Mouse (Mus musculus): ENCODE measurements around the gene Agap1. TPM values are rescaled to one million over a fixed set of nuclear protein-coding genes. Genes with fewer than 3 reads are reported as not detected.

Gene Agap1
- total RNA-seq, 2 experiments from 2014 or later: 49.2 to 71.7 TPM

GRCm38 (mm10) chr1:89849151-89849860 is 394.7 kb downstream of the Agap1 start:
- DNase-seq: no peak

DNA sequence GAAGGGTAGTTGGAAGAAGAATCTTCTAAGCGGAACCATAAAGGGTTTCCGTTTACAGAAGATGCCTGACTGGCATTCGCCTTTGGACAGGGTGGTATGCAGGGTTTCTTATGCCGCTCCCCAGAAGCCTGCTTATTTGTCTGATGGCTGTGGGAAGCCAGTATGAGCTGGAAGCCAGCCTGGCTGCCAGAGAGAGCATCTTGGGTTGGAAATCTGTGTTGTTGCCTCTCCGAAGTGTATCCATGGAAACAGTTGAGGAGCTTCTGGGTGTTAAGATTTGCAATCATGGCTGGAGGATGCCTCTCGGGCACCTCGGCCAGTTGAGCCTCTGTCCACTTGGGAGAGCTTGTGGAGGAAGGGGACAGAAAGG is 395.2 kb downstream of the Agap1 start:
- no peak for DNase-seq

GRCm38 (mm10) chr1:89850681-89851414 is 396.2 kb downstream of the Agap1 start:
- no peak for DNase-seq

GRCm38 (mm10) chr1:89859182-89859581 is 404.6 kb downstream of the Agap1 start:
- DNase-seq: peak; percentile 39 to 59

DNA sequence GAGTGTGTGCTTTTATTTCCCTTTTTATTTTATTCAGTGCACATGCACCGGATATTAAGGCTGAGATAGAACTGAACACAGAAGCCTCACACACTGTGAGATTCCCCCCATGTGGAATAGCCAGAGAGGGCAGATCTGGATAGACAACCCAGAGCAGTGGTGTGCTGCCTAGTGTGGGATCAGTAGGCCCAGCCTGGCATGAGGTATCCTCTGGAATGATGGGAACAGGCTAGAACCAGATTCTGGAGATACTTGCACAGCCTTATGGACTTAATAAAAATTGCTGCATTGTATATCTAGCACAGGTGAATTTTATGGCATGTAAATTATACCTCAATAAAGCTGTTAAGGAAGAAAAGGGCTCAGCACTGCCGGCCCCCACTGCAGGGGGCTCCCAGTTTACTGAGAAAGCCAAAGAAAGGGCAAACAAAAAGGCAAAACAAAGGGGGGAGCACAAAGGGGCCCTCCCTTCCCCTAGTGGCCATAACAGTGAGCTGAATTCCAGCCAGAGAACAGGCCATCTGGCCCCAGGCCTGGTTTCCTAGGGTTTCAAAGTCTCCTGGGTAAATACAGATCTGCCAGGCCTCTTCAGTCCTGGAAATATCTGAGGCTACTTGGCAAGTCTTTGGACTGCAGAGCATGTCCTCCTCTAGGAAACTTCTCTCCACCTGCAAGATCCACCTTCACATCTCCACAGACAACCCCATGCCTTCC is 405.6 kb downstream of the Agap1 start:
- DNase-seq: peak; percentile 11 to 30

GRCm38 (mm10) chr1:89865787-89866186 is 411.2 kb downstream of the Agap1 start:
- DNase-seq: no peak

GRCm38 (mm10) chr1:89867847-89868246 is 413.2 kb downstream of the Agap1 start:
- no peak for DNase-seq

DNA sequence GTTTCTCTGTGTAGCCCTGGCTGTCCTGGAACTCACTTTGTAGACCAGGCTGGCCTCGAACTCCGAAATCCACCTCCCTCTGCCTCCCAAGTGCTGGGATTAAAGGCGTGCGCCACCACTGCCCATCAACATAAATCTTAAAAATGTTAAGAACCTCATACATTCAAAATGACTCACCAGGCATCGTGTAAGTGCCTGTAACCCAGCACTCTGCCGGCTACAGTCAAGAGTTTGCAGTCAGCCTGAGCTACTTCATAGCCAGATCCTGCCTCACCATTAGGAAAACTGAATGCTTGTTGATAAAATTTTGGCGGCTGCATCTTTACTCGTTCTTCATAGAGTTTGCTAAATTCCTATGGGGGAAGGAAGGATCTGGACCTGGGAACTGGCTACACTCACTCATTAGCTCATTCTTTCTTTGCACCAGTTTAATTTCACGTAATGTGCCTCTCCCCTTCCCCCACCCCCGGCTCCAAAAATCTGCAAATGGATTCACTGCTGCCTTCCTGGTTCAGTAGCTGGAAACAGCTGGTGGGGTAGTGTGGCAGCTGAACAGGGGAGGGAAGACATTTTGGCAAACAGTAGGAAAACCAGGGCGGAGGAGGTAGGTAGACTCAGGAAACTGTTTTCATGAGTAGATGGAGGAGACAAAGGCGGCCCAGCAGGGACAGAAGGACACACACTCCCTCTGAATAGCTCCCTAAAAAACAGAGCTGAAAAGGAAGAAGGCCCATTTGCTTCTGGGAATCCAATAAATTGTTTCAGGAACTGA is 415.7 kb downstream of the Agap1 start:
- DNase-seq: no peak

- no peak for DNase-seq
These were observed 416.3 kb downstream of the Agap1 start for GRCm38 (mm10) chr1:89870906-89871211.

- DNase-seq: peak; percentile 34 to 46
These were observed 421.9 kb downstream of the Agap1 start for GRCm38 (mm10) chr1:89876346-89877072.

GRCm38 (mm10) chr1:89878496-89878895 is 423.9 kb downstream of the Agap1 start:
- DNase-seq: no peak

DNA sequence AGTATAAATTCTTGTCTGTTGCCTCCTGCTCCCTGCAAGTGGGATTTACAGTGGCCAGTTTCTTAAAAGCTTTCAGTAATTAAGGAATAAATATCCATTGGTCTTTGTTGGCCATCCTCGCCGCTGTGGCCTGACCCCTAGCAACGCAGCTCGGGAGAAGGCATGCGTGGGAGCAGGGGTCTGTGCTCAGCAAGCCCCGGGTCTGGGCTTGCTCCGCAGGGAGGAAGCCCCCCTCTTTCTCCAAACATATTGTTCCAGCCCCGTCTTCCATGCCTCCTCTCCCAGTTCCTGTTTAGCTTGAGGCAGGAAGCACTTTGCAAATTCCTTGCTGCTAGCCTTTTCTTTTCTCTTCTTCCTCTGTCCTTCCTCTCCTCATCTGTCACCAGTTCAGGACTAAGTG is 425.6 kb downstream of the Agap1 start:
- no peak for DNase-seq

DNA sequence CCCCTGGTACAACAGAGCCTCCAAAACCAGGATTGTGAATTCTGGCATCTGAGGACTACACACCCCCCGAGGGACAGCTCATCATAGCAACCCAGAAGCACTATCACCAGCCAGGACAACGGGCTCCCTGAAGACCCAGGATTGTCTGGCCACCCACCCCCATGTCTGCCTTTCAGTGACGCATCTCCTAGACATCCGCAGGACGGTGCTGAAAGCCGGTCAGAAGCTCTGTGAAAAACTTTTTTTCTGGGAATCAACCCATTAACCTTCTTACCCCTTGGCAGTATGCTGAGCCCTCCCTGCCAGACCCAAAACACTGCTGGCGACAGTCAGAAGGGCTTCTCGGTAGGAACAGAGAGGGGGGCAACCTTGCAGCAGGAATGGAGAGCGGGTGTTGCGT is 426.2 kb downstream of the Agap1 start:
- no peak for DNase-seq

GRCm38 (mm10) chr1:89884335-89884734 is 429.7 kb downstream of the Agap1 start:
- no peak for DNase-seq

GRCm38 (mm10) chr1:89885696-89886095 is 431.1 kb downstream of the Agap1 start:
- no peak for DNase-seq

DNA sequence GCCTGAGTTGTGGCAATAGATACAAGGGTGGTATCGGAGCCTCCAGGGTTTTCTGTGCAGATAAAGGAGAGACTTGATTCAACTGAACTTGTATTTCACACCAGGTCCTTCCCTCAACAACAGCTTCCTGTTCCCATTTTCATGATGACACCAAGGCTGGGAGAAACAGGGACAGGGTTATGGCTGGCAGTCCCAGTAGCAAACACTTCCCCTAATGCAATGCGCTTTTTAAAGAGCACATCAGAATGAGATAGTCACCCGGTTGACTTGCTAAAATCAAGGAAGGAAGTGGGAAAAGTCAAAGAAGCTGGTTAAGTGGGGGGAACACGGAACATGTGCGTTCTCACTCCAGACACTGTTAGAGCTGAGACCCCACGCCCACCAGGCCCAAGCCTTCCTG is 436.8 kb downstream of the Agap1 start:
- DNase-seq: no peak

DNA sequence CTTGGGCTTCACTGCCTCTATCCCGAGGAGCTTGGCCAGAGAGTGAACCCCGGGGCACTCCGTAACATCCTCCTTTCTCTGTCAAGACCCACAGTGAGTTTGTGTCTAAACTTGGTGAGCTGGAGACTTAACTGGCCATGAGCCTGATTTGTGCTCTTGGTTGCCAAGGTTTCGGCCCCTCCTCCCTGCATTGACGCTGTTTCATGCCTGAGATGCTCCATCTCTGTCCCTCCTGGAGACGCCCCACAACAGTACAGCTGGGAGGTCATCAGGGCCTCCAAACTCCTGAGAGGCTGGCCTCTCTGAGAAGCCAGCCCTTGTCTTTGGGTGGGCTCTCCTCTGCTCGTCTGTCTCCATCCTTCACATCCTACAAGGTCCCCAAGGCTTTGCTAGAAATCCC is 437.7 kb downstream of the Agap1 start:
- no peak for DNase-seq

GRCm38 (mm10) chr1:89895801-89896200 is 441.2 kb downstream of the Agap1 start:
- DNase-seq: no peak

DNA sequence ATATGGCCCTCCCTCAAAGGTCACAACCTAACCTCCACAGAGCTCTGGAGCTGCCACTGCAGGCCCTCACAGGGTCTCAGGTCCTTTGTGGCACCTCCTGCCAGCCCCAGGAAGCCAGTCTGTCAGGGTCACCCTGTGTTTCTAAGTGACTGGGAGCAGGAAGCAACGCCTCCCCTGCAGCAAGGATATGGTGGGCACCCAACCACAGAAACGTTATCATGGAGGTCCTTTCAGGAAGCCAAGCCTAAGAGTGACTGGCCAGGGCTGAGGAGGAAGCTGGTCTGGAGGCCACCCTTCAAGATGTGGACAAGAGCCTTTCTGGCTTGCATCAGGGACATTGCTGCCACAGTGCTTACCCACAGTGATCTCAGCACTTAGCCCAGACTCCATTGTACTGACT is 444.4 kb downstream of the Agap1 start:
- DNase-seq: no peak

GRCm38 (mm10) chr1:89899761-89900445 is 445.3 kb downstream of the Agap1 start:
- peak in 1 of 2 experiments; percentile 7 for DNase-seq

DNA sequence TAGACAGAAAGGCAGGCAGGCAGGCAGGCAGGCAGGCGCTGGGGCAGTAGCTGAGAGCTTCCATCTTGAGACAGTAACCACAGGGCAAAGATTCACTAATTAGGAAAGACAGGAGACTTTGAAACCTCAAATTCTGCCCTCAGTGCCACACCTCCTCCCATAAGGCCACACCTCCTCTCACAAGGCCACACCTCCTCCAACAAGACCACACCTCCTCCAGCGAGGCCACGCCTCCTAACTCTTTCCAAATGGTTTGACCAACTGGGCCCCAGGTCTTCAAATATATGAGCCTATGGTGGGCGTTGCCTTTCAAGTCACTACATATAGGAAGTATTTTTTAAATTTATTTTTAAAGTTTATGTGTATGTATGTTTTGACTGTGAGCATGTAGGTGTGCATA is 446.8 kb downstream of the Agap1 start:
- no peak for DNase-seq

Measured in adrenal gland, postnatal 36 days (tissue).